Mouse (Mus musculus): Measurements from ENCODE around the gene Anapc15. TPM values are rescaled to one million over a fixed set of nuclear protein-coding genes. Genes with fewer than 3 reads are reported as not detected.

Anapc15 gene
- total RNA-seq, 1 experiment: 123 TPM

DNA sequence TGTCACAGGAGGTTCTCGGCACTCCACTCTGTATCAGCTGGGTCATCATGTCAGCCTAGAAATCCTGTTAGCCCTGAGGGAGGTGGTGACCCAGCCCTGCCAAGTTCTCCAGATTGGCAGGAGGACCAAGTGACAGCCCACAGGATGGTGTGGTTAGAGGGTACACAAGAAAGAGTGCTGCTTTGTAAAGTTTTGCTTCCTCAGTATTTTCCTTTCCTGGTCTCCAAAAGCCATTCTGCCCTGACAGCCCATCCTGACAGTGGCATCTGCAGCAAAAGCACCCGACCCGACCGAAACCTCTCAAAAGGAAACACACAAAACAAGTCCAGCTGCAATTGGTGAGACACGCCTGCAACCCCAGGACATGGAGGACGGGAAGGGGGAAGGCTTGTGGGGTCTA lies 19.3 kb upstream of the Anapc15 start:
- Histone ChIP-seq H3K9ac (ENCODE audit: insufficient read depth, low read depth, low read length, poor library complexity, severe bottlenecking) (no peak overlapping the region), H3K36me3 (ENCODE audit: control insufficient read depth, insufficient read depth, low read length, poor library complexity, severe bottlenecking) (no peaks in the 10 kb centered on the region), H3K9me3 (ENCODE audit: control insufficient read depth, insufficient read depth, low read depth, low read length) (no peaks in the 10 kb centered on the region), H3K4me3 (ENCODE audit: insufficient read depth in 1 of 2, low read depth in 1 of 2, low read length in 2 of 2, poor library complexity in 1 of 2, severe bottlenecking in 1 of 2) (no peak overlapping the region), H3K27ac (ENCODE audit: insufficient read depth, low read depth, low read length, poor library complexity, severe bottlenecking) (no peak overlapping the region), H3K4me1 (ENCODE audit: control insufficient read depth in 2 of 2, insufficient read depth in 2 of 2, low read length in 2 of 2, poor library complexity in 1 of 2) (peaks cover 6 to 13% of the 10 kb centered on the region in 2 experiments; a peak in 3 of 4 replicates)
- TF ChIP-seq MAFK (IDR thresholded peaks at IDR 0.05; ENCODE audit: insufficient read depth, low read depth, low read length): no peak
- no peak for TF ChIP-seq ZNF384 (IDR thresholded peaks at IDR 0.05; ENCODE audit: low read depth, low read length)
- in situ Hi-C loops (cut with MboI; ENCODE audit: low sequenced_read_pairs in 2 of 2, unreplicated experiment in 2 of 2): no loop called here
- no peak for DNase-seq (ENCODE audit: low read depth, low spot score)

DNA sequence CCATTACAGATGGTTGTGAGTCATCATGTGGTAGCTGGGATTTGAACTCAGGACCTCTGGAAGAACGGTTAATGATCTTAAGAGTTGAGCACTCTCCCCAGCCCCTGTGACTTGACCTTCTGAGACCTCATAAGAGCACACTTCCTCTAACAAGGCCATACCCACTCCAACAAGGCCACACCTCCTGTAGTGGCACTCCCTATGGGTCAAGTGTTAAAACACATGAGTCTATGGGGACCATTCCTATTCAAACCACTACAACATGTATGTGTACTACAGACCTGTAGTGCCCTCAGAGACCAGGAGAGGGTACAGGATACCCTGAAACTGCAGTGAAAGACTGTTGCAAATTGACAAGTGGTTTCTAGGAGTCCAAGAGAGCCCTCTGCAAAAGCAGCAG lies 15.6 kb upstream of the Anapc15 start:
- Histone ChIP-seq H3K4me3 (ENCODE audit: insufficient read depth in 1 of 2, low read depth in 1 of 2, low read length in 2 of 2, poor library complexity in 1 of 2, severe bottlenecking in 1 of 2) (no peak overlapping the region), H3K36me3 (ENCODE audit: control insufficient read depth, insufficient read depth, low read length, poor library complexity, severe bottlenecking) (no peaks in the 10 kb centered on the region; the same call in 1 of the 2 replicates), H3K4me1 (ENCODE audit: control insufficient read depth in 2 of 2, insufficient read depth in 2 of 2, low read length in 2 of 2, poor library complexity in 1 of 2) (peaks cover 0 to 6% of the 10 kb centered on the region in 2 experiments; a peak in 2 of 4 replicates), H3K9ac (ENCODE audit: insufficient read depth, low read depth, low read length, poor library complexity, severe bottlenecking) (no peak overlapping the region), H3K9me3 (ENCODE audit: control insufficient read depth, insufficient read depth, low read depth, low read length) (no peaks in the 10 kb centered on the region), H3K27ac (ENCODE audit: insufficient read depth, low read depth, low read length, poor library complexity, severe bottlenecking) (no peak overlapping the region)
- TF ChIP-seq CHD2 (IDR thresholded peaks at IDR 0.05; ENCODE audit: low read depth, low read length): no peak
- no peak for TF ChIP-seq HCFC1 (IDR thresholded peaks at IDR 0.05; ENCODE audit: borderline replicate concordance, insufficient read depth, low read length)
- no peak for TF ChIP-seq ZNF384 (IDR thresholded peaks at IDR 0.05; ENCODE audit: low read depth, low read length)
- no peak for TF ChIP-seq MAFK (IDR thresholded peaks at IDR 0.05; ENCODE audit: insufficient read depth, low read depth, low read length)
- no peak for TF ChIP-seq ZC3H11A (IDR thresholded peaks at IDR 0.05; ENCODE audit: borderline replicate concordance, low read depth, low read length)
- in situ Hi-C loops (cut with MboI; ENCODE audit: low sequenced_read_pairs in 2 of 2, unreplicated experiment in 2 of 2): no loop called here
- DNase-seq (ENCODE audit: low read depth, low spot score): no peak

DNA sequence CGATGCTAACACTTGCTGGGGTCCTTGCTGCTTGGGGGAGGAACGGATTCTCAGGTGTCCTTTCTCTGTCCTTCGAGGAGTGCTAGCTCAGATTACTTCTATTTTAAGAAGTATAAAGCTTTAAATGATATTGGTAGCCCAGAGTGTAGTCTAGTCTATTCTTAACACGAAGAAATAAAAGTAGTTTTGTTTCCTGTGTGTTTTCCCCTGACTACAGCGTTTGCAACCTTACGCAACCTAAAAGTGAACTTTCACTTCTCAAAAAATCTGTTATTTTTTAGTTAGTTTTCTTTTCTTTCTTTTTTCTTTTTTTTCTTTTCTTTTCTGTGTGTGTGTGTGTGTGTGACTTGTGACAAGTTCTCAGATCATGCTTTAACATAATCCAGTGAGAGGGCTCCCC lies 11.8 kb upstream of the Anapc15 start:
- H3K36me3 ChIP-seq (ENCODE audit: control insufficient read depth, insufficient read depth, low read length, poor library complexity, severe bottlenecking): peaks cover 12% of the 10 kb centered on the region
- peaks cover 0 to 2% of the 10 kb centered on the region in 2 experiments; a peak in 1 of 4 replicates for H3K4me1 ChIP-seq (ENCODE audit: control insufficient read depth in 2 of 2, insufficient read depth in 2 of 2, low read length in 2 of 2, poor library complexity in 1 of 2)
- DNase-seq (ENCODE audit: low read depth, low spot score): no peak
- in situ Hi-C loops (cut with MboI; ENCODE audit: low sequenced_read_pairs in 2 of 2, unreplicated experiment in 2 of 2): no loop called here
- H3K27ac ChIP-seq (ENCODE audit: insufficient read depth, low read depth, low read length, poor library complexity, severe bottlenecking): no peak overlapping the region
- H3K9me3 ChIP-seq (ENCODE audit: control insufficient read depth, insufficient read depth, low read depth, low read length): no peaks in the 10 kb centered on the region
- no peak overlapping the region for H3K9ac ChIP-seq (ENCODE audit: insufficient read depth, low read depth, low read length, poor library complexity, severe bottlenecking)
- TF ChIP-seq MAFK (IDR thresholded peaks at IDR 0.05; ENCODE audit: insufficient read depth, low read depth, low read length): no peak
- TF ChIP-seq ZNF384 (IDR thresholded peaks at IDR 0.05; ENCODE audit: low read depth, low read length): no peak
- no peak for TF ChIP-seq HCFC1 (IDR thresholded peaks at IDR 0.05; ENCODE audit: borderline replicate concordance, insufficient read depth, low read length)
- TF ChIP-seq ZC3H11A (IDR thresholded peaks at IDR 0.05; ENCODE audit: borderline replicate concordance, low read depth, low read length): no peak
- no peak for TF ChIP-seq CHD2 (IDR thresholded peaks at IDR 0.05; ENCODE audit: low read depth, low read length)
- H3K4me3 ChIP-seq (ENCODE audit: insufficient read depth in 1 of 2, low read depth in 1 of 2, low read length in 2 of 2, poor library complexity in 1 of 2, severe bottlenecking in 1 of 2): no peak overlapping the region

DNA sequence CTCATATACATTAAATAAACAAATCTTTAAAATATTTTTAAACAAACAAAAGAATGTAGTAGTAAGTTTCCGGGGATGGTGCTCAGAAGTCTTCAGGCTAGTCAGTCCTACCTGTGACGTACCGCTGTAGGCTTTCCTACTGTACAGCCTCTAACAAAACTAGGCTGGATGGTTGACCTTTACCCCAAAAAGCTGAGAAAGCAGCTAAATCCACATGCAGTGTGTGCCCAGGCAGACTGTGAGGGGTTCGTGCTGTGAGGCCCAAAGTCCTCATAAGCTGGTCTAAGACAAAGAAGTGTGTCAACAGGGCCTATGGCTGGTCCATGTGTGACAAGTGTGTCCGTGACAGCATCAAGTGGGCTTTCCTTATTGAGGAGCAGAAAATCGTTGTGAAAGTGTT lies 10.7 kb upstream of the Anapc15 start:
- Histone ChIP-seq H3K9me3 (ENCODE audit: control insufficient read depth, insufficient read depth, low read depth, low read length) (no peaks in the 10 kb centered on the region), H3K36me3 (ENCODE audit: control insufficient read depth, insufficient read depth, low read length, poor library complexity, severe bottlenecking) (peaks cover 18% of the 10 kb centered on the region), H3K4me3 (ENCODE audit: insufficient read depth in 1 of 2, low read depth in 1 of 2, low read length in 2 of 2, poor library complexity in 1 of 2, severe bottlenecking in 1 of 2) (no peak overlapping the region), H3K27ac (ENCODE audit: insufficient read depth, low read depth, low read length, poor library complexity, severe bottlenecking) (no peak overlapping the region), H3K9ac (ENCODE audit: insufficient read depth, low read depth, low read length, poor library complexity, severe bottlenecking) (no peak overlapping the region), H3K4me1 (ENCODE audit: control insufficient read depth in 2 of 2, insufficient read depth in 2 of 2, low read length in 2 of 2, poor library complexity in 1 of 2) (peaks cover 0 to 2% of the 10 kb centered on the region in 2 experiments; a peak in 1 of 4 replicates)
- no peak for DNase-seq (ENCODE audit: low read depth, low spot score)
- TF ChIP-seq ZNF384 (IDR thresholded peaks at IDR 0.05; ENCODE audit: low read depth, low read length) (no peak), ZC3H11A (IDR thresholded peaks at IDR 0.05; ENCODE audit: borderline replicate concordance, low read depth, low read length) (no peak), HCFC1 (IDR thresholded peaks at IDR 0.05; ENCODE audit: borderline replicate concordance, insufficient read depth, low read length) (no peak), CHD2 (IDR thresholded peaks at IDR 0.05; ENCODE audit: low read depth, low read length) (no peak), MAFK (IDR thresholded peaks at IDR 0.05; ENCODE audit: insufficient read depth, low read depth, low read length) (no peak)
- in situ Hi-C loops (cut with MboI; ENCODE audit: low sequenced_read_pairs in 2 of 2, unreplicated experiment in 2 of 2): no loop called here

DNA sequence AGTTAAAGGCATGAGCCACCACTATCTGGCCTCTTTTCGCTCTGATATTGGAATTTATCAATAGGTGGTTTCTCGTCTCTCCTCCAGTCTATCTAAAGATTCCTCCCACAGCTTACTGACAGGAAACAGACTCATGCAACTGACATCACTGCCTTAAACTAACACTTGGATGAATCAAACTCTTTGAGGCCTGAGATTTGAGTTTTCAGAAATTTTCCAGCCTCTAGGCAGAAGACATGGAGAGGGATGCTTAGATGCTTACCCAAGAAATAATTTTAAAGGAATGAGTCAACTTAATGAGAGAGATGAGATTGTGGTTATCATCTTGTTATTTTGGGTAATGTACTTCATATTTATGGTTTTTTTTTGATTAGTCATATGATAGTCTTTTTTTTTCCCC lies 9.7 kb upstream of the Anapc15 start:
- H3K36me3 ChIP-seq (ENCODE audit: control insufficient read depth, insufficient read depth, low read length, poor library complexity, severe bottlenecking): peaks cover 27% of the 10 kb centered on the region
- in situ Hi-C loops (cut with MboI; ENCODE audit: low sequenced_read_pairs in 2 of 2, unreplicated experiment in 2 of 2): no loop called here
- DNase-seq (ENCODE audit: low read depth, low spot score): no peak

More for the DNA sequence above, 9.7 kb upstream of the Anapc15 start:
- TF ChIP-seq ZC3H11A (IDR thresholded peaks at IDR 0.05; ENCODE audit: borderline replicate concordance, low read depth, low read length) (no peak), HCFC1 (IDR thresholded peaks at IDR 0.05; ENCODE audit: borderline replicate concordance, insufficient read depth, low read length) (no peak), MAFK (IDR thresholded peaks at IDR 0.05; ENCODE audit: insufficient read depth, low read depth, low read length) (no peak), ZNF384 (IDR thresholded peaks at IDR 0.05; ENCODE audit: low read depth, low read length) (no peak), CHD2 (IDR thresholded peaks at IDR 0.05; ENCODE audit: low read depth, low read length) (no peak)
- Histone ChIP-seq H3K27ac (ENCODE audit: insufficient read depth, low read depth, low read length, poor library complexity, severe bottlenecking) (no peak overlapping the region), H3K4me3 (ENCODE audit: insufficient read depth in 1 of 2, low read depth in 1 of 2, low read length in 2 of 2, poor library complexity in 1 of 2, severe bottlenecking in 1 of 2) (no peak overlapping the region), H3K4me1 (ENCODE audit: control insufficient read depth in 2 of 2, insufficient read depth in 2 of 2, low read length in 2 of 2, poor library complexity in 1 of 2) (peaks cover 0 to under 1% of the 10 kb centered on the region in 2 experiments; a peak in 1 of 4 replicates), H3K9me3 (ENCODE audit: control insufficient read depth, insufficient read depth, low read depth, low read length) (no peaks in the 10 kb centered on the region), H3K9ac (ENCODE audit: insufficient read depth, low read depth, low read length, poor library complexity, severe bottlenecking) (no peak overlapping the region)
